Mouse (Mus musculus): ENCODE measurements around the gene AC192777.2.
"Not testable (repeated sequence)": the region's sequence is repeated elsewhere in the genome, so short reads cannot be mapped to it uniquely, and the experiment has no call there.

The AC192777.2 gene

GRCm38 (mm10) chr17:40095150-40095549 is at the start of gene AC192777.2:
AC192777.2 (plus strand) TSS chr17:40095450.
- DNase-seq (ENCODE audit: inconsistent age in 2 of 2, low spot score in 1 of 2) = not testable (repeated sequence)

- not testable (repeated sequence) for DNase-seq (ENCODE audit: inconsistent age in 2 of 2, low spot score in 1 of 2)
Observed at GRCm38 (mm10) chr17:40116172-40116571, 20.9 kb downstream of the AC192777.2 start.

DNA sequence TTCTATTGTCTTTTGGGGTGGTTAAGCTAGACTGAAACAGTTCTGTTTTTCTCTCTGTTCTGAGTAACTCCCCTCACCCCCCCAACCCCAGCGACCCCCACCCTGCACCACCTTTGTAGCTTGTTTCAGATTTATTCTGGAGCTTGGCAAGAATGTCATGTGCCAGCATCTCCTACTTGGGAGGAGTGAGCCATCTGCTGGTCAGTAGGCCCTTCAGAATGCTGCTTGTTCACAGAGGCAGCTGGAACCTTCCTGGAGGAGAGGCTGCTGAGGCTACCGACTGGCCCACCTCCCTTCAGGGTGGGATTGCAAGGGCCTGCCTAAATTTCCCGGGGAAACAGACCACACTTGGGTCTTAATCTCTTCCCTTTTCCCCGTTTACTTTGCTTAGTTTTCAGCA is 21.6 kb downstream of the AC192777.2 start:
- not testable (repeated sequence) for DNase-seq (ENCODE audit: inconsistent age in 2 of 2, low spot score in 1 of 2)

Data from adrenal gland, adult (tissue).